Mouse (Mus musculus) right cerebral cortex, adult 2 months (tissue): ENCODE data around the gene Hoga1.
A peak's percentile ranks its signal among the peaks of the same experiment; 100 is the strongest.
"Not testable (repeated sequence)": the region's sequence is repeated elsewhere in the genome, so short reads cannot be mapped to it uniquely, and the experiment has no call there.

Experiments
- DNase-seq, 2 experiments: peaks; one replicate each; pipeline ENCODE4 v3.0.0; 2021 to 2022; ENCODE audit warnings: low spot score in 2 of 2

Gene Hoga1

GRCm38 (mm10) chr19:42068441-42069240 lies 23.2 kb downstream of the Hoga1 start:
- DNase-seq: no peak

DNA sequence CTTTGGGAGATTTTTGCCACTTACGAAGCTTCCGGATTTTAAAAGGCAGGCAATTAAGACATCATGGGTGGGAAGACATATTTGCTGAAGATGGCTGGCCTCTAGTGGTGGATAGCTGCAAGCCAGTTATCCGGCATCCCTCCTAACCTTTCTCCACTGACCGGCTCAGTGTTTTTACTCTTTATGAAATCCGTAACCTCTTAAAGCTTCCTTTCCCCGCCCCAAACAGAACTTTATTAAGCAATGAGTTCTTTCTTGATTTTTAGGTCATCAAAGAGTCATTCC lies 23.8 kb downstream of the Hoga1 start:
- peak; percentile 25 to 34 for DNase-seq

GRCm38 (mm10) chr19:42071221-42071620 lies 25.8 kb downstream of the Hoga1 start:
- no peak for DNase-seq

GRCm38 (mm10) chr19:42071886-42072608 lies 26.6 kb downstream of the Hoga1 start:
- no peak for DNase-seq

DNA sequence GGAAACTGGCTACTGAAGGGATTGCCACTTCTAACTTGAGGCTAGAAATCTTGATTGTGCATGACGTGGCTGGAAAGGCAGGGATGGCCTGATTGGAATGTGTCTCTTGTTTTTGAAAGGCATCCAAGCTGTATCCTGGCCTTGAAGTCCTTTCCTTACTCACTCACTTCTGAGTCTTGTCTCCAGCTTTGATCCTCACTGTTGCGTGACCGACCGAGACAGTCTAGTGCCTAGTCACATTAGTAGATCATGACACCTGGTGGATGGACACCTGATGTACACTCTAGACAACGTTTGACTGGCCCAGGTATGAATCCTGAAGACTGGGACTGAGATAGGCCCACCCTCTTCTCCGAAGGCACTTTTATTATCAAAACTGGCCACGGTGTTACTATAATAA lies 27.4 kb downstream of the Hoga1 start:
- no peak for DNase-seq

GRCm38 (mm10) chr19:42075051-42075450 lies 29.6 kb downstream of the Hoga1 start:
- no peak for DNase-seq

DNA sequence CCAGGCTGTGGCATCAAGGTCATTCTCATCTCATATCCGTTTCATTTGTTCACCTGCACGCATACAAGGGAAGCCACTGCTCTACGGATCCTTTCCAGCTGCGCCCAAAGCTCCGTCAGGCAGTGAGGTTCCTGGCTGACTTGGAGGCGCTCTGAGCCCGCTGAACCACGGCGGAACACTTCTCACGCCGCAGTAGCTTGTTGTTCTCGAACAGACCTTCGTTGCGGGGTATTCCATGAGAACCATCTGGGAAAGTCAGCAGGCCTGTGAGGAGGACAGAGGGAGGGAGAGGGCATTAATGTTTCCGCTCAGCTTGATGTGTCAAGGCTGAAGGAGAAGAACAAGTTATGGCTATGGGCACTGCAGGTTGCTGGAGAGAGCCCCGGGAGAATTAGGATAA lies 30.6 kb downstream of the Hoga1 start:
- no peak for DNase-seq

GRCm38 (mm10) chr19:42078566-42078965 lies 33.2 kb downstream of the Hoga1 start:
- DNase-seq: no peak

GRCm38 (mm10) chr19:42079006-42079405 lies 33.6 kb downstream of the Hoga1 start:
- DNase-seq: no peak

DNA sequence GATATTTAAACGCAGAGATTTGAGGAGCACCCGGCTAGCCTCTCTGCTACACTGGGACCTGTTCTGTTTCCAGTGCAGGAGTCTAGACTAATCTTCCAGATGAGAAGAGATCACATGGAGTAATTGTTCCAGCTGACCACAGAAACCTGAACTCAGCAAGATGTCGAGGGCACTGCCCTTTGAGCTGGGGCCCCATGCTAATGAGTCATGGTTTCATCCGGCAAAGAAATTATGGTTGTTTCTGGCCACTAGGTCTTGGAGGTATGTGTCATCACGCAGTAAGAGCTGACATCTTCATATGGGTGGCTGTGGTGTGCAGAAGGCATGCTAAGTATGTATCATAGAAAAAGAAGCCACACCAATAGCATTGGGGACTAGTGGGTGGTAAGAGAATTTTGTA lies 34.5 kb downstream of the Hoga1 start:
- DNase-seq: no peak

DNA sequence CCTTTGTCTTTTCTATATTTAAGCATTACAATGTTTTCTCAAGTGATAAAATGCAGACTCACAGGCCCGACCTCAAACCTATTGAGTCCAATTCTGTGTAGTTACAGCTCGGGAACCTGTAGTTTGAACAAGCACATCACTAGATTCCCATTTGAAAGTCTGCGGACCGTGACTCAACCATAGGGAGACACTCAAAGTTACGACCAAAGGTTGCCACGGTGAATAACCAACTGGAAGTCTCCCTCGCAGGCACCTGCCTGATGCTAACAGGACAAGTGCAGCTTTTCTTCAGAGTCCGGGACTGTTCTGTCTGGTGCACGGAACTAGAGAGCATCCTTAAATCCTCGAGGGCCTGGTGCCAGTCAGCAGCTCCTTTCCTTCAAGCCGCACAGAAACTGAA lies 35.1 kb downstream of the Hoga1 start:
- DNase-seq: no peak

- not testable (repeated sequence) for DNase-seq
These were observed 36.2 kb downstream of the Hoga1 start for GRCm38 (mm10) chr19:42081613-42082012.

GRCm38 (mm10) chr19:42085690-42086089 lies 40.3 kb downstream of the Hoga1 start:
- DNase-seq: no peak

- DNase-seq: peak; percentile 95
These were observed 40.8 kb downstream of the Hoga1 start, which contains the start of gene Morn4 for GRCm38 (mm10) chr19:42086166-42086565. Gene Morn4, minus strand, starts transcription at chr19:42086357.

- DNase-seq: peak; percentile 43
These were observed 43.8 kb downstream of the Hoga1 start for GRCm38 (mm10) chr19:42089103-42089747.

DNA sequence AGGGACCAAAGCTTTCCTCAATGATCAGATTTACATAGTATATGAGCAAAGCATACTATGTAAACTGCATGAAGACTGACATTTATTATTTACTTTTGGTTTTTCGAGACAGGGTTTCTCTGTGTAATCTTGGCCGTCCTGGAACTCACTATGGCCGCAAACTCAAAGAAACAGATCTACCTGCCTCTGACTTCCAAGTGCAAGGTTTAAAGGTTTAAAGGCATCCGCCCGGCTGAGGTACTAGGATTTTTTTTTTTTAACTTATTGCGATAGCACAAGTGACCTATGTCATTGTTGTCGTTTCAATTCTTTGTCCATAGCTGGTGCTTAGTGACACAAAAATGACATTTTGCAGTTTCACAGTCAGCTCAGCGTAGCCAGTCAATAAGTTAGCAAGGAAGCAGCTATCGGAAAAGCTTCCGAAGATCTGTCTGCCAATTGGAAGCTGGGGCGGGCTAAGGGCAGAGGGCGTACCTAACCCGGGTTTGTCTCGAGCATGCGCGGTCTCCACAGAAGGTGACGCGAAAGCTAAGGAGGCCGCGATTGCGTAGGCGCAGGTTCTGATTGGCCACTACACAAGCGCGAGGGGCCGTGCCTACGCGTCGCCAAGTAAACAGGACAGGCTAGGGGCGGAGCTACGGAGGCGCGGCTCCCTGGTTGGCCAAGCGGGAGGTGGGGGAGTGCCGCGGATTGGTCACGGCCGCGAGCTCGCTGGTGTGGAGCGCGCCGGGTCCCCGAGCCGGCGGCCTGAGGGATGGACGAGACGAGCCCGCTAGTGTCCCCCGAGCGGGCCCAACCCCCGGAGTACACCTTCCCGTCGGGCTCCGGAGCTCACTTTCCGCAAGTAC lies 44.6 kb downstream of the Hoga1 start, which contains the start of gene Pi4k2a:
Gene Pi4k2a, plus strand, starts transcription at position 723 of the 848 bp plus-strand sequence.
- peak; percentile 100 for DNase-seq

DNA sequence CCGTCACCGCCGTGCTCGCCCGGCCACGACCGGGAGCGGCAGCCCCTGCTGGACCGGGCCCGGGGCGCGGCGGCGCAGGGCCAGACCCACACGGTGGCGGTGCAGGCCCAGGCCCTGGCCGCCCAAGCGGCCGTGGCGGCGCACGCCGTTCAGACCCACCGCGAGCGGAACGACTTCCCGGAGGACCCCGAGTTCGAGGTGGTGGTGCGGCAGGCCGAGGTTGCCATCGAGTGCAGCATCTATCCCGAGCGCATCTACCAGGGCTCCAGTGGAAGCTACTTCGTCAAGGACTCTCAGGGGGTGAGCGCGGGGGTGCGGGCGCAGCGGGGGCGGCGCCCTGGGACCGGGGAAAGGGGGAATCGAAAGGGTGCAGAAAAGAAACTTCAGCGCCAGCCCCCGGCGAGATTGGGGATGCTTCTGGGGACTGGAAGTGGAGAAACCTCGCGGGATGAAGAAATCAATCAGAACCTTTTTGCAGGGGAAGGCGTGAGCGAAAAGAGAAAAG lies 45.3 kb downstream of the Hoga1 start:
- DNase-seq: peak in 1 of 2 experiments; percentile 13

DNA sequence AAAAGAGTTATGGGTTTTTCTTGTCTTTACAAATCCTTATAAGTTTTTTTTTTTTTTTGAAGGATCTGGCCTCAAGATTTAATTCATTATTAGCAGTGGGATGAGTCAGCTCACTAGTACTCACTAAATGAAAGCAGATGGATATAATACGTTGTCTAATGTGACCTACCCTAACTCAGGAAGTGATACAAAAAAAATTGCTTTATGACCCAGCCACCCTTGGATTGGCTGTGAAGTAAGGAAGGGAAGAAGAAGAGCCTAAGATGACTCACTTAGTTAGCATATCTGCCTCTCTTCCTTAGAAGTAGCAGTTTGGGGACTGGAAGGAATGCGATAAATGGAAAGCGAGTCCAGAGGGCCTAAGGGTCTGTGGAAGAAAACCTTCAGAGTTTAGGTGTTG lies 54.0 kb downstream of the Hoga1 start:
- DNase-seq: no peak

DNA sequence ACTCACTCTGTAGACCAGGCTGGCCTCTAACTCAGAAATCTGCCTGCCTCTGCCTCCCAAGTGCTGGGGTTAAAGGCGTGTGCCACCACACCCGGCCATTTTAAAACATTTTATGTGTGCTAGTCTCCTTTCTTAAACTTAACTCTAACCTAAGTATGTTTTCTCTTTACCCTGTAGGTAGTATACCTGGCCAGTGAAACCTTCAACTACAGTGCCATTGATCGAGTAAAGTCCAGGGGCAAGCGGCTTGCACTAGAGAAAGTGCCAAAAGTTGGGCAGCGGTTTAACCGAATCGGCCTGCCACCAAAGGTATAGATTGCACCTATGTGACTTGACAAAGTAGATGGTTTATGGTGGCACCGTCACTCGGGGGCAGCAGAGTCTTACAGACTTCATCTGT lies 59.3 kb downstream of the Hoga1 start:
- no peak for DNase-seq

GRCm38 (mm10) chr19:42115783-42116335 lies 70.4 kb downstream of the Hoga1 start:
- no peak for DNase-seq

GRCm38 (mm10) chr19:42118142-42118541 lies 72.7 kb downstream of the Hoga1 start:
- DNase-seq: no peak
